Mouse (Mus musculus) forebrain, embryonic 13.5 days (tissue): ENCODE measurements around the gene Gm10577. TPM values are rescaled to one million over a fixed set of nuclear protein-coding genes. Genes with fewer than 3 reads are reported as not detected.
A peak's percentile ranks its signal among the peaks of the same experiment; 100 is the strongest.

ENCODE experiments used
- ATAC-seq: fragments of 200-750 bp; cut with Nextera tagmentation; 2 replicates; pipeline ENCODE4 v1.8.0; 2017
- H3K27ac ChIP-seq: fragments of 300-500 bp; sonication (generic); 2 replicates; pipeline ENCODE4 v1.5.1; 2015; ENCODE audit warnings: inconsistent platforms, mild to moderate bottlenecking, moderate library complexity
- H3K27me3 ChIP-seq: fragments of 300-500 bp; sonication (generic); 2 replicates; pipeline ENCODE4 v1.6.1; 2015; ENCODE audit warnings: mild to moderate bottlenecking, inconsistent platforms
- H3K36me3 ChIP-seq: fragments of 300-500 bp; sonication (generic); 2 replicates; pipeline ENCODE4 v1.6.1; 2015; ENCODE audit warnings: mild to moderate bottlenecking, inconsistent platforms; ENCODE audit not compliant: poor library complexity, severe bottlenecking
- H3K4me1 ChIP-seq: fragments of 300-500 bp; sonication (generic); 2 replicates; pipeline ENCODE4 v1.6.1; 2015; ENCODE audit warnings: inconsistent platforms
- H3K4me2 ChIP-seq: fragments of 300-500 bp; sonication (generic); 2 replicates; pipeline ENCODE4 v1.6.1; 2015; ENCODE audit warnings: inconsistent platforms, mild to moderate bottlenecking, moderate library complexity
- H3K4me3 ChIP-seq: fragments of 300-500 bp; sonication (generic); 2 replicates; pipeline ENCODE4 v1.5.1; 2015; ENCODE audit warnings: mild to moderate bottlenecking, inconsistent platforms
- H3K9ac ChIP-seq: fragments of 300-500 bp; sonication (generic); 2 replicates; pipeline ENCODE4 v1.6.1; 2015; ENCODE audit warnings: mild to moderate bottlenecking, inconsistent platforms
- H3K9me3 ChIP-seq: fragments of 300-500 bp; sonication (generic); replicated peaks from 2 replicates; pipeline ENCODE4 v1.6.1; 2016; ENCODE audit warnings: inconsistent platforms
- WGBS: fragments of 180-500 bp; shearing (Covaris S2); methylation state at CpG from one replicate; pipeline ENCODE4 v1.1.7; 2015; 5-methylcytosine and 5-hydroxymethylcytosine counted together
- polyA plus RNA-seq: library from polyadenylated mRNA; unstranded; fragments of >200 nt; fragmentation: Nextera tagmentation; extraction: Ambion mirVana; gene quantifications from 2 replicates; pipeline ENCODE4 v1.2.1, GENCODE M21; 2015

The Gm10577 gene
- polyA plus RNA-seq, 1 experiment from 2014 or later: not detected

- Histone ChIP-seq H3K9ac (no peak overlapping the region), H3K36me3 (no peaks in the 10 kb centered on the region), H3K4me3 (no peak overlapping the region), H3K9me3 (peaks cover 11% of the 10 kb centered on the region), H3K4me2 (no peak overlapping the region), H3K4me1 (0 out of 2 replicates have a peak, but pooled peaks cover 7% of the 10 kb centered on the region), H3K27ac (no peak overlapping the region; the same call in 1 of the 2 replicates), H3K27me3 (no peaks in the 10 kb centered on the region)
- peak; percentile 77; the same call in 1 of the 2 replicates for ATAC-seq
- 75% methylated on average over 2 of the region's 2 CpGs for WGBS
Observed at GRCm38 (mm10) chr4:101026995-101027394, 6.5 kb upstream of the Gm10577 start.

- Histone ChIP-seq H3K4me3 (no peak overlapping the region), H3K9ac (no peak overlapping the region), H3K27me3 (no peaks in the 10 kb centered on the region), H3K36me3 (no peaks in the 10 kb centered on the region), H3K27ac (no peak overlapping the region; the same call in 1 of the 2 replicates), H3K9me3 (peaks cover 11% of the 10 kb centered on the region), H3K4me2 (no peak overlapping the region), H3K4me1 (0 out of 2 replicates have a peak, but pooled peaks cover 7% of the 10 kb centered on the region)
- peak; percentile 74; the same call in 1 of the 2 replicates for ATAC-seq
- WGBS: 79% methylated on average over 5 of the region's 5 CpGs
Observed at GRCm38 (mm10) chr4:101026566-101026965, 6.1 kb upstream of the Gm10577 start.

GRCm38 (mm10) chr4:101017806-101018205, 2.7 kb downstream of the Gm10577 start:
- Histone ChIP-seq H3K4me1 (no peaks in the 10 kb centered on the region), H3K27ac (no peak overlapping the region), H3K9me3 (peaks cover 9% of the 10 kb centered on the region), H3K36me3 (no peaks in the 10 kb centered on the region), H3K4me3 (no peak overlapping the region), H3K9ac (no peak overlapping the region), H3K27me3 (no peaks in the 10 kb centered on the region), H3K4me2 (no peak overlapping the region)
- 92% methylated on average over 4 of the region's 4 CpGs for WGBS
- ATAC-seq: no peak

- Histone ChIP-seq H3K4me1 (peaks cover 17% of the 10 kb centered on the region), H3K27me3 (no peaks in the 10 kb centered on the region), H3K27ac (no peak overlapping the region), H3K4me3 (no peak overlapping the region), H3K9ac (no peak overlapping the region), H3K9me3 (no peaks in the 10 kb centered on the region), H3K36me3 (peaks cover 13% of the 10 kb centered on the region), H3K4me2 (no peak overlapping the region)
- WGBS: 86% methylated on average over 4 of the region's 4 CpGs
- ATAC-seq: no peak
Observed at GRCm38 (mm10) chr4:101009092-101009491, 11.4 kb downstream of the Gm10577 start.

- Histone ChIP-seq H3K9ac (no peak overlapping the region), H3K27ac (peak overlapping the region; percentile 44; the same call in 1 of the 2 replicates), H3K4me2 (no peak overlapping the region), H3K4me1 (peaks cover 17% of the 10 kb centered on the region), H3K4me3 (no peak overlapping the region), H3K27me3 (no peaks in the 10 kb centered on the region), H3K36me3 (peaks cover 15% of the 10 kb centered on the region), H3K9me3 (no peaks in the 10 kb centered on the region)
- ATAC-seq: peak; percentile 30; the same call in 1 of the 2 replicates
- 14% methylated on average over 5 of the region's 5 CpGs for whole genome bisulfite sequencing
Observed at GRCm38 (mm10) chr4:101008362-101008769, 12.1 kb downstream of the Gm10577 start.

GRCm38 (mm10) chr4:101002961-101003360, 17.5 kb downstream of the Gm10577 start:
- WGBS: 93% methylated on average over 16 of the region's 16 CpGs
- no peaks in the 10 kb centered on the region for H3K27me3 ChIP-seq
- no peak for ATAC-seq

GRCm38 (mm10) chr4:101001073-101001472, 19.4 kb downstream of the Gm10577 start:
- no peak overlapping the region for H3K9ac ChIP-seq
- H3K9me3 ChIP-seq: no peaks in the 10 kb centered on the region
- no peak overlapping the region for H3K4me2 ChIP-seq
- H3K27ac ChIP-seq: no peak overlapping the region
- H3K4me3 ChIP-seq: no peak overlapping the region
- H3K4me1 ChIP-seq: peaks cover 4% of the 10 kb centered on the region
- WGBS: 83% methylated on average over 6 of the region's 6 CpGs
- peaks cover 44% of the 10 kb centered on the region for H3K36me3 ChIP-seq
- ATAC-seq: no peak
- H3K27me3 ChIP-seq: no peaks in the 10 kb centered on the region

More at GRCm38 (mm10) chr4:101002961-101003360, 17.5 kb downstream of the Gm10577 start:
- Histone ChIP-seq H3K36me3 (peaks cover 46% of the 10 kb centered on the region), H3K4me3 (no peak overlapping the region), H3K4me1 (peaks cover 9% of the 10 kb centered on the region), H3K4me2 (no peak overlapping the region), H3K9me3 (no peaks in the 10 kb centered on the region), H3K27ac (no peak overlapping the region), H3K9ac (no peak overlapping the region)

- Histone ChIP-seq H3K27me3 (no peaks in the 10 kb centered on the region), H3K27ac (no peak overlapping the region), H3K4me3 (no peak overlapping the region), H3K9me3 (no peaks in the 10 kb centered on the region), H3K9ac (no peak overlapping the region), H3K4me1 (peaks cover 6% of the 10 kb centered on the region), H3K36me3 (peaks cover 42% of the 10 kb centered on the region), H3K4me2 (no peak overlapping the region)
- no peak for ATAC-seq
- 96% methylated on average over 3 of the region's 3 CpGs for WGBS
Observed at GRCm38 (mm10) chr4:101000622-101001021, 19.9 kb downstream of the Gm10577 start.

- WGBS: 77% methylated on average over 8 of the region's 8 CpGs
Observed at GRCm38 (mm10) chr4:100998906-100999305, 21.6 kb downstream of the Gm10577 start.

GRCm38 (mm10) chr4:100998145-100998544, 22.4 kb downstream of the Gm10577 start:
- peak overlapping the region; percentile 1; the same call in 1 of the 2 replicates for H3K27ac ChIP-seq

More at GRCm38 (mm10) chr4:100998906-100999305, 21.6 kb downstream of the Gm10577 start:
- H3K4me3 ChIP-seq: no peak overlapping the region
- H3K9ac ChIP-seq: no peak overlapping the region
- H3K27me3 ChIP-seq: no peaks in the 10 kb centered on the region
- peaks cover 10% of the 10 kb centered on the region for H3K4me1 ChIP-seq
- ATAC-seq: no peak
- H3K27ac ChIP-seq: peak overlapping the region; percentile 1; the same call in 1 of the 2 replicates
- H3K4me2 ChIP-seq: no peak overlapping the region
- peaks cover 57% of the 10 kb centered on the region for H3K36me3 ChIP-seq
- no peaks in the 10 kb centered on the region for H3K9me3 ChIP-seq

GRCm38 (mm10) chr4:100996060-100996651, 24.3 kb downstream of the Gm10577 start:
- H3K4me3 ChIP-seq: no peak overlapping the region
- ATAC-seq: no peak
- H3K27me3 ChIP-seq: no peaks in the 10 kb centered on the region
- no peak overlapping the region for H3K27ac ChIP-seq
- WGBS: 34% methylated on average over 4 of the region's 4 CpGs
- peaks cover 12% of the 10 kb centered on the region for H3K4me1 ChIP-seq
- H3K36me3 ChIP-seq: peaks cover 66% of the 10 kb centered on the region
- no peak overlapping the region for H3K4me2 ChIP-seq
- no peak overlapping the region for H3K9ac ChIP-seq
- H3K9me3 ChIP-seq: no peaks in the 10 kb centered on the region

More at GRCm38 (mm10) chr4:100998145-100998544, 22.4 kb downstream of the Gm10577 start:
- H3K4me1 ChIP-seq: peaks cover 10% of the 10 kb centered on the region
- no peaks in the 10 kb centered on the region for H3K27me3 ChIP-seq
- peak; percentile 44; the same call in 1 of the 2 replicates for ATAC-seq
- no peak overlapping the region for H3K4me3 ChIP-seq
- peaks cover 58% of the 10 kb centered on the region for H3K36me3 ChIP-seq
- H3K9ac ChIP-seq: no peak overlapping the region
- 15% methylated on average over 2 of the region's 2 CpGs for WGBS
- no peaks in the 10 kb centered on the region for H3K9me3 ChIP-seq
- no peak overlapping the region for H3K4me2 ChIP-seq

- Histone ChIP-seq H3K4me3 (no peak overlapping the region), H3K27ac (no peak overlapping the region), H3K4me1 (peaks cover 17% of the 10 kb centered on the region), H3K9ac (no peak overlapping the region), H3K9me3 (no peaks in the 10 kb centered on the region), H3K36me3 (peaks cover 71% of the 10 kb centered on the region), H3K4me2 (no peak overlapping the region), H3K27me3 (no peaks in the 10 kb centered on the region)
- no peak for ATAC-seq
- WGBS: 70% methylated on average over 5 of the region's 5 CpGs
Observed at GRCm38 (mm10) chr4:100995617-100996016, 24.9 kb downstream of the Gm10577 start.
